Mouse (Mus musculus): ENCODE results near the gene Zfp791. TPM values are rescaled to one million over a fixed set of nuclear protein-coding genes. Genes with fewer than 3 reads are reported as not detected.

Gene Zfp791
- total and polyA plus RNA-seq, 3 experiments = 0.16 TPM; not detected in 2

DNA sequence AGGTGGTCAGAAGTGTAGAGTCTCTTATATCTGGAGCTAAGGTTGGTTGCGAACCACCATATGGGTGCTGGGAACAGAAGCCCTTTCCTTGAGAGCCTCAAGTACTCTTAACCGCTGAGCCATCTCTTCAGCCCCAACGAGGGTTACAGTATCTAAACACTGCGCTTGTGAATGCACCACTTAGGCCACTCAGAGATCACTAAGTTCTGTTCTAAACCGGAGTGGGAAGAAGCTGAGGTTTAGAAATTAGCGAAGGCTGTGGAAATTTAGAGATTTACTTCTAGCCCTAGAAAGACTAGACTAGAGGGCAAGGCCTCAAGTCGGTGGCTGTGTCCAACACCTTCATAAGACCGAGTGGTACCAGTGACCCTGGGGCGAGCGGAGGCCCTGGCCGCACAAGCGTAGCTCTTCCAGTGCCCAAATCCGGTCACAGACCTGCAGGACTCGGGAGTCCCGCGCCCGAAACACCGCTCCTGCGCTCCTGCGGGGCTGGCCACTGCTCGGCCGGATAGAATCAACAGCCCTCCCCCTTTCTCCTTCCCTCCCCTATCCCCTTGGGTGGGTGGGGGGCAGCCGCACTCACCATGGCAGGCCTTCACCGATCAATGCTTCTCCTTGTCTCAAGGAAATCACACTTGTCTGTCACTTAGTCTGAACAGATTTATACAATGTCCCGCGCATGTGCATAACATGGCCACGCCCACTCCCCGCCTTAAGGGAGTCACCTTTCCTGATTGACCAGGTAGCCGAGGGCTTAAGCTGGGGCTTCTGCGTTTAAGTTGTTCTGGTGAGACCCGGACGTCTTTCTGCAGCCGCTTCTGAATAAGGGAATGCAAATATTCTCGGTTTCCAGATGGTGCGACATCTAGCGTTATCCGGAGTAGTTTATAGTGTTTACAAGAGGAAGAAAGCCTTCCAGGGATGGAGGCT is 3.6 kb downstream of the Zfp791 start:
- TF ChIP-seq GATA1 (IDR thresholded peaks at IDR 0.05; ENCODE audit: borderline replicate concordance, low read length) (no peak), GATA2 (IDR thresholded peaks at IDR 0.05; ENCODE audit: borderline replicate concordance, low read depth, low read length) (no peak), TAL1 (conservative IDR thresholded peaks at IDR 0.05; ENCODE audit: low read depth, low read length) (no peak), CTCF (IDR thresholded peaks at IDR 0.05; ENCODE audit: low read depth, low read length) (no peak), POLR2AphosphoS5 (IDR thresholded peaks at IDR 0.05; ENCODE audit: insufficient replicate concordance, low read depth, low read length) (no peak)
- Histone ChIP-seq H3K27me3 (ENCODE audit: insufficient read depth, low read length) (peaks cover 13% of the 10 kb centered on the region), H3K4me3 (ENCODE audit: low read depth, low read length) (no peak overlapping the region), H3K4me1 (ENCODE audit: insufficient read depth, low read depth, low read length) (no peaks in the 10 kb centered on the region), H3K9me3 (replicated peaks) (no peaks in the 10 kb centered on the region), H3K36me3 (replicated peaks) (no peaks in the 10 kb centered on the region)
- ATAC-seq (ENCODE audit: extremely low read depth, insufficient number of reproducible peaks, low FRiP score, poor library complexity, severe bottlenecking) (no peak), DNase-seq (ENCODE audit: low spot score) (no peak)

DNA sequence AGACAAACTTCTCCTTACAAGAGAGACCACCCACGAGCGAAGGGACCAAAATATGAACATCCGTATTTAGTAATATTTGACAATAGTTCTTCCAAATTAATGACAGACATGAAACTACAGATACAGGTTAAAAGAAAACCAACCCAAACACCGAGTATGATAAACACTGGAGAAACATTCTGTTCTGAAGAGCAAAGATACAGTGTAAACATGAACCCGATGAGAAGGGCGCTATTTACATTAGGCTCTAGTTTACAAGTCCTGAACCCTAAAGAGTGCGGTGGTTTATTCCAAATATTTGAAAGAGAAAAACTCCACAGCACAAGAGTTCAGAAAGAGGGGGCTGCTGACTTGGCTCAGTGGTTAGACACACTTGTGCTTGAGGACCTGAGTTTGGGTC is 5.9 kb downstream of the Zfp791 start:
- Histone ChIP-seq H3K4me1 (ENCODE audit: insufficient read depth, low read depth, low read length) (no peaks in the 10 kb centered on the region), H3K36me3 (replicated peaks) (no peaks in the 10 kb centered on the region), H3K9me3 (replicated peaks) (no peaks in the 10 kb centered on the region), H3K27me3 (ENCODE audit: insufficient read depth, low read length) (peaks cover 6% of the 10 kb centered on the region; the same call in 1 of the 2 replicates), H3K4me3 (ENCODE audit: low read depth, low read length) (no peak overlapping the region)
- no peak for DNase-seq (ENCODE audit: low spot score)
- no peak for ATAC-seq (ENCODE audit: extremely low read depth, insufficient number of reproducible peaks, low FRiP score, poor library complexity, severe bottlenecking)
- no peak for TF ChIP-seq TAL1 (conservative IDR thresholded peaks at IDR 0.05; ENCODE audit: low read depth, low read length)
- no peak for TF ChIP-seq CTCF (IDR thresholded peaks at IDR 0.05; ENCODE audit: low read depth, low read length)

DNA sequence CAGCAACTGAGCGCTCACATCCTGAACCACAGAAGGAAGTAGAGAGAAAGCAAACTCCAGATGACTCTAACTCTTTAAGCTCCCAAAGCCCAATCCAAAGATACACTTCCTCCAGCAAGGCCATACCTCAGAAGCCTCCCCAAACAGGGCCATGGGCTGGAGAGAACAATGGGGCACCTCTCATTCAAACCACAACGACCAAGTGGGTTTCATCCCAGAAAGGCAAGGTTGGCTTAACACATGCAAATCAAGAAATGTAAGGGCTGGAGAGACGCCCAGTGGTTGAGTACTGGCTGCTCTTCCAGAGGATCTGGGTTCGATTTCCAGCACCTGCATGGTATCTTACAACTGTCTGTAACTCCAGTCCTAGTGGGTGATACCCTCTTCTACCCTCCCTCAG is 7.4 kb downstream of the Zfp791 start:
- H3K4me3 ChIP-seq (ENCODE audit: low read depth, low read length) = no peak overlapping the region
- ATAC-seq (ENCODE audit: extremely low read depth, insufficient number of reproducible peaks, low FRiP score, poor library complexity, severe bottlenecking) (no peak), DNase-seq (ENCODE audit: low spot score) (no peak)
- TF ChIP-seq POLR2AphosphoS5 (IDR thresholded peaks at IDR 0.05; ENCODE audit: insufficient replicate concordance, low read depth, low read length) (no peak), TAL1 (conservative IDR thresholded peaks at IDR 0.05; ENCODE audit: low read depth, low read length) (no peak), CTCF (IDR thresholded peaks at IDR 0.05; ENCODE audit: low read depth, low read length) (no peak), GATA2 (IDR thresholded peaks at IDR 0.05; ENCODE audit: borderline replicate concordance, low read depth, low read length) (no peak), GATA1 (IDR thresholded peaks at IDR 0.05; ENCODE audit: borderline replicate concordance, low read length) (no peak)
- H3K36me3 ChIP-seq (replicated peaks) = no peaks in the 10 kb centered on the region
- no peaks in the 10 kb centered on the region for H3K4me1 ChIP-seq (ENCODE audit: insufficient read depth, low read depth, low read length)
- no peaks in the 10 kb centered on the region for H3K9me3 ChIP-seq (replicated peaks)
- peaks cover 6% of the 10 kb centered on the region; the same call in 1 of the 2 replicates for H3K27me3 ChIP-seq (ENCODE audit: insufficient read depth, low read length)

DNA sequence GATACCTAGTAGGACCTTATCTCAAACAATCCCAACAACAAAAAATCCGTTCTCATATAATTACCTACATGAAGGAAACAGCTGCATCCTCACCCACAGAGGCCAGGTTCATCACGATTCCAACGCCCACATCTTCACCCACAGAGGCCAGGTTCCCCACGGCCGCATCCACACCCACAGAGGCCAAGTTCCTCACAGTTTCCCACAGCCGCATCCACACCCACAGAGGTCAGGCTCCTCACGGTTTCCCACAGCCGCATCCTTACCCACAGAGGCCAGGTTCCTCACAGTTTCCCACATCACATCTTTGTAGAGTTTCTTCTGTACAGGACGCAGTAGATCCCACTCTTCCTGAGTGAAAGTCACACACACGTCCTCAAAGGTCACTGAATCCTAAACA is 9.7 kb downstream of the Zfp791 start:
- DNase-seq (ENCODE audit: low spot score) (no peak), ATAC-seq (ENCODE audit: extremely low read depth, insufficient number of reproducible peaks, low FRiP score, poor library complexity, severe bottlenecking) (no peak)
- Histone ChIP-seq H3K9me3 (replicated peaks) (no peaks in the 10 kb centered on the region), H3K4me1 (ENCODE audit: insufficient read depth, low read depth, low read length) (no peaks in the 10 kb centered on the region), H3K36me3 (replicated peaks) (no peaks in the 10 kb centered on the region), H3K4me3 (ENCODE audit: low read depth, low read length) (no peak overlapping the region), H3K27me3 (ENCODE audit: insufficient read depth, low read length) (peaks cover 8% of the 10 kb centered on the region)
- TF ChIP-seq POLR2AphosphoS5 (IDR thresholded peaks at IDR 0.05; ENCODE audit: insufficient replicate concordance, low read depth, low read length) = no peak
- TF ChIP-seq GATA2 (IDR thresholded peaks at IDR 0.05; ENCODE audit: borderline replicate concordance, low read depth, low read length) = no peak
- no peak for TF ChIP-seq TAL1 (conservative IDR thresholded peaks at IDR 0.05; ENCODE audit: low read depth, low read length)
- TF ChIP-seq GATA1 (IDR thresholded peaks at IDR 0.05; ENCODE audit: borderline replicate concordance, low read length) = no peak
- TF ChIP-seq CTCF (IDR thresholded peaks at IDR 0.05; ENCODE audit: low read depth, low read length) = no peak

DNA sequence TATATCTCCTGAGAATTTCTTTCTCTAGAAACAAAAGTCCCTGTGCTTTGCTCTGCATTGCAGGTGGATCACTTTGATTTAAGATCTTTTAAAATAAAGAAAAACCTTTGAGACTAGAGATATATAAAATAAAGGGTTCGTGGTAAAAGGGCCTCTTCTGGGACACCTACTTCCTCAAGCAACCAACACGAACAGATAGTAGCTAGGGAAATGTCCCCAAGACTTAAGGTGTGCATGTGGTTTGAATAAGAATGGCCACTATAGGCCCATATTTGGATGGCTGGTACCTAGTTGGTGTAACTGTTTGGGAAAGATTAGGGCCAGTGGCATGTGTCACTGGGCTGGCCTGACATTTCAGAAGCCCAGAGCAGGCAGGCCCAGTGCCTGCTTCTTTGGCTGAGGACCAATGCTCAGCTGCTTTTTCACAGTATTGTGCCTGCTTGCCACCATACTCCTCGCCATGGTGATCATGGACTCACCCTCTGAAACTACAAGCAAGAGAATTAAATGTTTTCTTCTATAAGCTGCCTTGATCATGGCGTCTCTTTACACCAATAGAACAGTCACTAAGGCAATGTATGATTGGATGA is 22.7 kb downstream of the Zfp791 start:
- TF ChIP-seq TAL1 (conservative IDR thresholded peaks at IDR 0.05; ENCODE audit: low read depth, low read length) = no peak
- no peak for TF ChIP-seq GATA2 (IDR thresholded peaks at IDR 0.05; ENCODE audit: borderline replicate concordance, low read depth, low read length)
- TF ChIP-seq CTCF (IDR thresholded peaks at IDR 0.05; ENCODE audit: low read depth, low read length) = no peak
- TF ChIP-seq GATA1 (IDR thresholded peaks at IDR 0.05; ENCODE audit: borderline replicate concordance, low read length) = no peak
- TF ChIP-seq POLR2AphosphoS5 (IDR thresholded peaks at IDR 0.05; ENCODE audit: insufficient replicate concordance, low read depth, low read length) = no peak
- no peaks in the 10 kb centered on the region for H3K27me3 ChIP-seq (ENCODE audit: insufficient read depth, low read length)
- H3K4me3 ChIP-seq (ENCODE audit: low read depth, low read length) = no peak overlapping the region
- ATAC-seq (ENCODE audit: extremely low read depth, insufficient number of reproducible peaks, low FRiP score, poor library complexity, severe bottlenecking) (no peak), DNase-seq (ENCODE audit: low spot score) (no peak)
- H3K36me3 ChIP-seq (replicated peaks) = peaks cover 44% of the 10 kb centered on the region
- no peaks in the 10 kb centered on the region for H3K9me3 ChIP-seq (replicated peaks)
- H3K4me1 ChIP-seq (ENCODE audit: insufficient read depth, low read depth, low read length) = peaks cover 7% of the 10 kb centered on the region; the same call in 1 of the 2 replicates

DNA sequence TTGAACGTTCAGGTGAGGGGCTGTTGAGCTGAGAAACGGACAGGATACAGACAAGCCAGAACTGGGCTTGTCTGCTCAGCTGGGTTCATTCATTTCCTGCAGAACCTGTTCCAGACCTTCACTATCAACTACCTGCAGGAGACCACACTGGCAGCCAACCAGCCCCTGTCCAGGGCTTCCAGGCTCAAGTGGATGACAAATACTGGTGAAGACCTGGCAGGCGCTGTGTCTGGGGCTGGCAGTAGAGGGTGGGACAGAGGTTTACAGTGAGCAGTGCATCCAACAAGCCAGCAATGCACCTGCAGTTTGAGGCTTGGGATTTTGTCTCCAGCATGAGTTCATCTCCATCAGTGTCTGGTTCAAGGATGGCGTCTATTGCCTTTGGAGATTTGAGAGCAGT is 26.0 kb downstream of the Zfp791 start:
- no peak for TF ChIP-seq POLR2AphosphoS5 (IDR thresholded peaks at IDR 0.05; ENCODE audit: insufficient replicate concordance, low read depth, low read length)
- TF ChIP-seq GATA2 (IDR thresholded peaks at IDR 0.05; ENCODE audit: borderline replicate concordance, low read depth, low read length) = no peak
- TF ChIP-seq GATA1 (IDR thresholded peaks at IDR 0.05; ENCODE audit: borderline replicate concordance, low read length) = no peak
- TF ChIP-seq TAL1 (conservative IDR thresholded peaks at IDR 0.05; ENCODE audit: low read depth, low read length) = no peak
- no peak for TF ChIP-seq CTCF (IDR thresholded peaks at IDR 0.05; ENCODE audit: low read depth, low read length)
- Histone ChIP-seq H3K27me3 (ENCODE audit: insufficient read depth, low read length) (no peaks in the 10 kb centered on the region), H3K9me3 (replicated peaks) (no peaks in the 10 kb centered on the region), H3K36me3 (replicated peaks) (peaks cover 77% of the 10 kb centered on the region), H3K4me1 (ENCODE audit: insufficient read depth, low read depth, low read length) (peaks cover 7% of the 10 kb centered on the region; the same call in 1 of the 2 replicates), H3K4me3 (ENCODE audit: low read depth, low read length) (no peak overlapping the region)
- DNase-seq (ENCODE audit: low spot score) (no peak), ATAC-seq (ENCODE audit: extremely low read depth, insufficient number of reproducible peaks, low FRiP score, poor library complexity, severe bottlenecking) (no peak)

Measured in G1E (cell line).